Mouse (Mus musculus): ENCODE results near the gene Ppp1r9a. TPM values are rescaled to one million over a fixed set of nuclear protein-coding genes. Genes with fewer than 3 reads are reported as not detected.

Gene Ppp1r9a
- total and polyA plus RNA-seq, 3 experiments = 1.0 TPM; not detected in 2

DNA sequence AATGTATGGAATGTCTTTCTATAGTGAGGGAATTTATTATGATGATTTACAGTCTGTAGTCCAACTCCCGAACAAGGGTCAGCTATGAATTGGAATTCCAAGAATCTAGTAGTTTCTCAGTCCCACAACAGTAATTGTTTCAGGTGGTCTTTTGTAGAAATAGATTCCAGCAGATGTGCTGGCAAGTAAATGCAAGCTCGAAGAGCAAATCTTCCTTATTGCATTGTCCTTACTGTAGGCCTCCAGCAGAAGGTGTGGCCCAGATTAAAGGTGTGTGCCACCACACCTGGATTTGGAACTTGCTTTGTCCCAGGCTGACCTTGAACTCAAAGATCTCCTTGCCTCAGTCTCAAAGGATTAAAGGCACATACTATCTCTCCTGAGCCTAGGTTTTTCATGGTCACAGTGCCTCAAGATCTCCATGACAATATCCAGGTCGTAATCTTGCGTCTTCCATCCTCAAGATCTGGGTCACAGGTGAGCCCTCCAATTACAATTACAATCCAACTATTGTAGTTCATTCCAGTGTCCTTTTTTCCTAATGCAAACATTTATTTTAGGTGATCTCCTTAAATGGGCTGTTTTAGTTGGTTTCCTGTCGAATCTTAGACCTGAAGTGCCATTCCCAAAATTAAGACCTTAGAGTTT lies 130.4 kb downstream of the Ppp1r9a start:
- Histone ChIP-seq H3K9ac (ENCODE audit: insufficient read depth, low read depth) (no peak overlapping the region), H3K36me3 (replicated peaks in 1 of 2; ENCODE audit: control insufficient read depth in 1 of 2, insufficient read depth in 1 of 2, low read length in 1 of 2) (no peaks in the 10 kb centered on the region), H3K27me3 (replicated peaks) (no peaks in the 10 kb centered on the region), H3K79me2 (replicated peaks; ENCODE audit: control insufficient read depth, extremely low read depth, insufficient read depth, poor library complexity, severe bottlenecking) (no peaks in the 10 kb centered on the region), H3K4me1 (ENCODE audit: control insufficient read depth in 1 of 2, insufficient read depth in 2 of 2) (no peaks in the 10 kb centered on the region), H3K9me3 (replicated peaks; ENCODE audit: low read length) (no peaks in the 10 kb centered on the region), H3K4me2 (ENCODE audit: insufficient read depth, low read depth, poor library complexity, severe bottlenecking) (no peak overlapping the region), H3K27ac (ENCODE audit: insufficient read depth, low read depth) (no peak overlapping the region), H3K4me3 (replicated peaks in 1 of 3; ENCODE audit: low read depth in 2 of 3, low read length in 2 of 3, poor library complexity in 1 of 3) (no peak overlapping the region)
- in situ Hi-C loops (cut with MboI; ENCODE audit: low pct_ligation_motif_present, low pct_unique_long_range_greater_than_20kb, low sequenced_read_pairs) (no loop called here), dilution Hi-C loops (cut with MboI; ENCODE audit: extremely low pct_ligation_motif_present, extremely low pct_unique_long_range_greater_than_20kb, low sequenced_read_pairs) (no loop called here)
- no peak for TF ChIP-seq GABPA (IDR thresholded peaks at IDR 0.05; ENCODE audit: insufficient replicate concordance, low read depth, low read length)
- no peak for DNase-seq (ENCODE audit: extremely low read depth)

DNA sequence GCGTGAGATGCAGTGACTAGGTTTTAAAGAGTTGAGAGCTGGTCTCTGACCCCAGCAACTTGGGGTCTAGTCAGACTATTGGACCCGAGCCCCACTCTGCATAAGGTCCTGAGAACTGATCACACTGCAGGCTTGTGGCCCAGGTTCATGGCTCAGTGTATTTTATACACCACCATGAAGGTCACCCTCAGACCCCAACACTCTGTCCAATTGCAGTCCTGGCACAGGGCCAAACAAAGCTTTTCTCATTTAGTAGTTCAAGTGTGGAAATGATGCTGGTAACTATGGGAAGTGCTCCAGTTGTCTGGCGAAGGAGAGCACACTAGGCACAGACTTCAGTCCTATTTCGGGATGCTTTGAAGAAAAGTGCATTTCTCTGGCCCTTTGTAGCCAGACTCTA lies 134.5 kb downstream of the Ppp1r9a start:
- H3K9me3 ChIP-seq (replicated peaks; ENCODE audit: low read length) = no peaks in the 10 kb centered on the region
- TF ChIP-seq MYC (IDR thresholded peaks at IDR 0.05; ENCODE audit: low read depth, low read length) (no peak), NELFE (IDR thresholded peaks at IDR 0.05; ENCODE audit: low read depth, low read length) (no peak), ZC3H11A (IDR thresholded peaks at IDR 0.05; ENCODE audit: low read depth, low read length) (no peak), IRF4 (IDR thresholded peaks at IDR 0.05; ENCODE audit: low read depth, low read length) (no peak), TBP (conservative IDR thresholded peaks at IDR 0.05; ENCODE audit: low read depth, low read length) (no peak), E2F4 (IDR thresholded peaks at IDR 0.05; ENCODE audit: insufficient replicate concordance, low read depth, low read length) (no peak), GABPA (IDR thresholded peaks at IDR 0.05; ENCODE audit: insufficient replicate concordance, low read depth, low read length) (no peak), ZNF384 (IDR thresholded peaks at IDR 0.05; ENCODE audit: low read depth, low read length) (no peak), SMC3 (IDR thresholded peaks at IDR 0.05; ENCODE audit: low read depth, low read length) (no peak), MAX (IDR thresholded peaks at IDR 0.05; ENCODE audit: low read length) (no peak), TCF12 (IDR thresholded peaks at IDR 0.05; ENCODE audit: low read depth, low read length) (no peak), ZMIZ1 (IDR thresholded peaks at IDR 0.05; ENCODE audit: low read depth, low read length) (no peak), POLR2AphosphoS2 (IDR thresholded peaks at IDR 0.05; ENCODE audit: low read depth, low read length) (no peak), SIN3A (IDR thresholded peaks at IDR 0.05; ENCODE audit: low read length) (no peak), EP300 (IDR thresholded peaks at IDR 0.05; ENCODE audit: low read length) (no peak), CHD2 (IDR thresholded peaks at IDR 0.05; ENCODE audit: low read length) (no peak)
- DNase-seq (ENCODE audit: extremely low read depth) = no peak

More for the DNA sequence above, 134.5 kb downstream of the Ppp1r9a start:
- no peaks in the 10 kb centered on the region for H3K79me2 ChIP-seq (replicated peaks; ENCODE audit: control insufficient read depth, extremely low read depth, insufficient read depth, poor library complexity, severe bottlenecking)
- in situ Hi-C loops (cut with MboI; ENCODE audit: low pct_ligation_motif_present, low pct_unique_long_range_greater_than_20kb, low sequenced_read_pairs) (no loop called here), dilution Hi-C loops (cut with MboI; ENCODE audit: extremely low pct_ligation_motif_present, extremely low pct_unique_long_range_greater_than_20kb, low sequenced_read_pairs) (no loop called here)
- H3K27me3 ChIP-seq (replicated peaks) = no peaks in the 10 kb centered on the region
- H3K36me3 ChIP-seq (replicated peaks in 1 of 2; ENCODE audit: control insufficient read depth in 1 of 2, insufficient read depth in 1 of 2, low read length in 1 of 2) = no peaks in the 10 kb centered on the region
- H3K4me1 ChIP-seq (ENCODE audit: control insufficient read depth in 1 of 2, insufficient read depth in 2 of 2) = no peaks in the 10 kb centered on the region
- H3K4me2 ChIP-seq (ENCODE audit: insufficient read depth, low read depth, poor library complexity, severe bottlenecking) = no peak overlapping the region
- H3K9ac ChIP-seq (ENCODE audit: insufficient read depth, low read depth) = no peak overlapping the region
- no peak overlapping the region for H3K27ac ChIP-seq (ENCODE audit: insufficient read depth, low read depth)
- no peak overlapping the region for H3K4me3 ChIP-seq (replicated peaks in 1 of 3; ENCODE audit: low read depth in 2 of 3, low read length in 2 of 3, poor library complexity in 1 of 3)

Measured in CH12.LX (cell line).